Mouse (Mus musculus) forebrain, embryonic 13.5 days (tissue): ENCODE results near the gene Klhl36. TPM values are rescaled to one million over a fixed set of nuclear protein-coding genes. Genes with fewer than 3 reads are reported as not detected.

Experiments
- ATAC-seq: fragments of 200-750 bp; cut with Nextera tagmentation; 2 replicates; pipeline ENCODE4 v1.8.0; 2017
- H3K27ac ChIP-seq: fragments of 300-500 bp; sonication (generic); 2 replicates; pipeline ENCODE4 v1.5.1; 2015; ENCODE audit warnings: inconsistent platforms, mild to moderate bottlenecking, moderate library complexity
- H3K27me3 ChIP-seq: fragments of 300-500 bp; sonication (generic); 2 replicates; pipeline ENCODE4 v1.6.1; 2015; ENCODE audit warnings: mild to moderate bottlenecking, inconsistent platforms
- H3K36me3 ChIP-seq: fragments of 300-500 bp; sonication (generic); 2 replicates; pipeline ENCODE4 v1.6.1; 2015; ENCODE audit warnings: mild to moderate bottlenecking, inconsistent platforms; ENCODE audit not compliant: poor library complexity, severe bottlenecking
- H3K4me1 ChIP-seq: fragments of 300-500 bp; sonication (generic); 2 replicates; pipeline ENCODE4 v1.6.1; 2015; ENCODE audit warnings: inconsistent platforms
- H3K4me2 ChIP-seq: fragments of 300-500 bp; sonication (generic); 2 replicates; pipeline ENCODE4 v1.6.1; 2015; ENCODE audit warnings: inconsistent platforms, mild to moderate bottlenecking, moderate library complexity
- H3K4me3 ChIP-seq: fragments of 300-500 bp; sonication (generic); 2 replicates; pipeline ENCODE4 v1.5.1; 2015; ENCODE audit warnings: mild to moderate bottlenecking, inconsistent platforms
- H3K9ac ChIP-seq: fragments of 300-500 bp; sonication (generic); 2 replicates; pipeline ENCODE4 v1.6.1; 2015; ENCODE audit warnings: mild to moderate bottlenecking, inconsistent platforms
- H3K9me3 ChIP-seq: fragments of 300-500 bp; sonication (generic); replicated peaks from 2 replicates; pipeline ENCODE4 v1.6.1; 2016; ENCODE audit warnings: inconsistent platforms
- WGBS: fragments of 180-500 bp; shearing (Covaris S2); methylation state at CpG from one replicate; pipeline ENCODE4 v1.1.7; 2015; 5-methylcytosine and 5-hydroxymethylcytosine counted together
- polyA plus RNA-seq: library from polyadenylated mRNA; unstranded; fragments of >200 nt; fragmentation: Nextera tagmentation; extraction: Ambion mirVana; gene quantifications from 2 replicates; pipeline ENCODE4 v1.2.1, GENCODE M21; 2015

Klhl36 gene
- 10.8 and 12.6 TPM in 2 replicates for polyA plus RNA-seq

- peak within 1 kb of the TSS; percentile 88 for H3K4me2 ChIP-seq
- no peak within 1 kb of the TSS for H3K27ac ChIP-seq
- H3K9me3 ChIP-seq: no peaks in the 10 kb centered on the region
- peaks cover 8% of the 10 kb centered on the region; the same call in 1 of the 2 replicates for H3K27me3 ChIP-seq
- peak within 1 kb of the TSS; percentile 85 for H3K9ac ChIP-seq
- H3K4me1 ChIP-seq: peaks cover 10% of the 10 kb centered on the region
- ATAC-seq: peak; percentile 98
- H3K4me3 ChIP-seq: peak within 1 kb of the TSS; percentile 66
- H3K36me3 ChIP-seq: no peaks in the 10 kb centered on the region
- WGBS: under 1% methylated on average over 34 of the region's 35 CpGs
Measured at GRCm38 (mm10) chr8:119861706-119862389, at the start of gene Klhl36. Gene Klhl36, plus strand, starts transcription at chr8:119862266.

GRCm38 (mm10) chr8:119812650-119813431 is 49.2 kb upstream of the Klhl36 start:
- Histone ChIP-seq H3K4me1 (peaks cover 45% of the 10 kb centered on the region), H3K27me3 (no peaks in the 10 kb centered on the region), H3K9me3 (no peaks in the 10 kb centered on the region), H3K4me2 (no peak overlapping the region), H3K36me3 (peaks cover 28% of the 10 kb centered on the region), H3K4me3 (no peak overlapping the region), H3K27ac (no peak overlapping the region), H3K9ac (no peak overlapping the region)
- 84% methylated on average over 12 of the region's 12 CpGs for WGBS
- ATAC-seq: no peak

- Histone ChIP-seq H3K4me2 (no peak overlapping the region), H3K9ac (no peak overlapping the region), H3K27ac (no peak overlapping the region), H3K4me3 (no peak overlapping the region), H3K36me3 (peaks cover 39% of the 10 kb centered on the region), H3K27me3 (no peaks in the 10 kb centered on the region), H3K4me1 (peaks cover 30% of the 10 kb centered on the region; the same call in 1 of the 2 replicates), H3K9me3 (no peaks in the 10 kb centered on the region)
- no peak for ATAC-seq
- 71% methylated on average over 6 of the region's 6 CpGs for WGBS
Measured at GRCm38 (mm10) chr8:119816219-119816618, 45.8 kb upstream of the Klhl36 start.

- no peak for ATAC-seq
- WGBS: 37% methylated on average over 12 of the region's 12 CpGs
- H3K27ac ChIP-seq: no peak overlapping the region
Measured at GRCm38 (mm10) chr8:119817446-119817845, 44.6 kb upstream of the Klhl36 start.

GRCm38 (mm10) chr8:119819316-119819715 is 42.8 kb upstream of the Klhl36 start:
- no peak overlapping the region for H3K4me2 ChIP-seq
- H3K4me1 ChIP-seq: peaks cover 24% of the 10 kb centered on the region
- no peak overlapping the region for H3K27ac ChIP-seq
- H3K27me3 ChIP-seq: no peaks in the 10 kb centered on the region
- no peak for ATAC-seq
- H3K9me3 ChIP-seq: no peaks in the 10 kb centered on the region
- peaks cover 52% of the 10 kb centered on the region for H3K36me3 ChIP-seq
- no peak overlapping the region for H3K9ac ChIP-seq
- no peak overlapping the region for H3K4me3 ChIP-seq
- WGBS: 65% methylated on average over 7 of the region's 7 CpGs

More at GRCm38 (mm10) chr8:119817446-119817845, 44.6 kb upstream of the Klhl36 start:
- Histone ChIP-seq H3K27me3 (no peaks in the 10 kb centered on the region), H3K4me2 (no peak overlapping the region), H3K4me3 (no peak overlapping the region), H3K4me1 (peaks cover 27% of the 10 kb centered on the region; the same call in 1 of the 2 replicates), H3K9ac (no peak overlapping the region), H3K36me3 (peaks cover 49% of the 10 kb centered on the region), H3K9me3 (no peaks in the 10 kb centered on the region)

GRCm38 (mm10) chr8:119819976-119820375 is 42.1 kb upstream of the Klhl36 start:
- H3K36me3 ChIP-seq: peaks cover 47% of the 10 kb centered on the region
- no peak overlapping the region for H3K4me3 ChIP-seq
- no peak overlapping the region for H3K4me2 ChIP-seq
- H3K4me1 ChIP-seq: peaks cover 30% of the 10 kb centered on the region
- H3K9ac ChIP-seq: no peak overlapping the region
- ATAC-seq: no peak
- no peaks in the 10 kb centered on the region for H3K27me3 ChIP-seq
- 94% methylated on average over 8 of the region's 8 CpGs for WGBS
- H3K9me3 ChIP-seq: no peaks in the 10 kb centered on the region
- H3K27ac ChIP-seq: no peak overlapping the region

- Histone ChIP-seq H3K9me3 (no peaks in the 10 kb centered on the region), H3K4me3 (no peak overlapping the region), H3K9ac (no peak overlapping the region), H3K36me3 (peaks cover 40% of the 10 kb centered on the region), H3K27me3 (no peaks in the 10 kb centered on the region), H3K4me2 (no peak overlapping the region), H3K27ac (no peak overlapping the region), H3K4me1 (peaks cover 29% of the 10 kb centered on the region)
- ATAC-seq: no peak
- WGBS: 93% methylated on average over 6 of the region's 6 CpGs
Measured at GRCm38 (mm10) chr8:119821691-119822090, 40.4 kb upstream of the Klhl36 start.

GRCm38 (mm10) chr8:119823278-119823677 is 38.8 kb upstream of the Klhl36 start:
- Histone ChIP-seq H3K27me3 (no peaks in the 10 kb centered on the region), H3K4me1 (peaks cover 29% of the 10 kb centered on the region), H3K36me3 (peaks cover 40% of the 10 kb centered on the region), H3K4me3 (no peak overlapping the region), H3K4me2 (no peak overlapping the region), H3K9me3 (no peaks in the 10 kb centered on the region), H3K9ac (no peak overlapping the region), H3K27ac (no peak overlapping the region)
- WGBS: 97% methylated on average over 9 of the region's 9 CpGs
- ATAC-seq: no peak

- H3K9ac ChIP-seq: no peak overlapping the region
- H3K36me3 ChIP-seq: peaks cover 34% of the 10 kb centered on the region
- H3K4me1 ChIP-seq: peaks cover 38% of the 10 kb centered on the region
- no peaks in the 10 kb centered on the region for H3K27me3 ChIP-seq
- 42% methylated on average over 4 of the region's 4 CpGs for WGBS
- no peak for ATAC-seq
- no peak overlapping the region for H3K4me2 ChIP-seq
- no peak overlapping the region for H3K4me3 ChIP-seq
- H3K9me3 ChIP-seq: no peaks in the 10 kb centered on the region
- H3K27ac ChIP-seq: no peak overlapping the region
Measured at GRCm38 (mm10) chr8:119824100-119824499, 38.0 kb upstream of the Klhl36 start.

- H3K4me1 ChIP-seq: peaks cover 42% of the 10 kb centered on the region
- H3K27ac ChIP-seq: no peak overlapping the region
- no peaks in the 10 kb centered on the region for H3K27me3 ChIP-seq
- 82% methylated on average over 11 of the region's 11 CpGs for WGBS
- no peak overlapping the region for H3K4me2 ChIP-seq
- ATAC-seq: no peak
- H3K4me3 ChIP-seq: no peak overlapping the region
- H3K36me3 ChIP-seq: peaks cover 27% of the 10 kb centered on the region
- no peak overlapping the region for H3K9ac ChIP-seq
- no peaks in the 10 kb centered on the region for H3K9me3 ChIP-seq
Measured at GRCm38 (mm10) chr8:119824809-119825273, 37.2 kb upstream of the Klhl36 start.

- H3K4me1 ChIP-seq: peaks cover 55% of the 10 kb centered on the region
- WGBS: 92% methylated on average over 19 of the region's 19 CpGs
Measured at GRCm38 (mm10) chr8:119825950-119826730, 35.9 kb upstream of the Klhl36 start.

More at GRCm38 (mm10) chr8:119825950-119826730, 35.9 kb upstream of the Klhl36 start:
- no peak overlapping the region for H3K4me2 ChIP-seq
- H3K36me3 ChIP-seq: peaks cover 14% of the 10 kb centered on the region
- H3K27ac ChIP-seq: no peak overlapping the region
- no peaks in the 10 kb centered on the region for H3K9me3 ChIP-seq
- no peak for ATAC-seq
- no peaks in the 10 kb centered on the region for H3K27me3 ChIP-seq
- H3K9ac ChIP-seq: no peak overlapping the region
- H3K4me3 ChIP-seq: no peak overlapping the region
